Mouse (Mus musculus) cerebellum, postnatal 4 days (tissue): Measurements from ENCODE around the gene Rhox4e.
"Not testable (repeated sequence)": the region's sequence is repeated elsewhere in the genome, so short reads cannot be mapped to it uniquely, and the experiment has no call there.

ENCODE experiments used
- DNase-seq, 2 experiments: peaks; one replicate each; pipeline ENCODE4 v3.0.0; 2022; ENCODE audit warnings: low spot score in 2 of 2, mixed read lengths in 1 of 2

Rhox4e gene

GRCm38 (mm10) chrX:37557112-37557511 is at the start of gene Rhox4e:
Rhox4e (plus strand) TSS chrX:37557412.
- not testable (repeated sequence) for DNase-seq

GRCm38 (mm10) chrX:37514059-37514458 is 43.2 kb upstream of the Rhox4e start, which contains the start of gene Rhox4d:
Rhox4d (plus strand) TSS chrX:37514359.
- DNase-seq: not testable (repeated sequence)

- not testable (repeated sequence) for DNase-seq
These were observed 27.1 kb upstream of the Rhox4e start, which contains the start of gene Rhox2e for GRCm38 (mm10) chrX:37530152-37530551. Rhox2e (plus strand) TSS chrX:37530452.

GRCm38 (mm10) chrX:37541719-37542118 is 15.5 kb upstream of the Rhox4e start, which contains the start of gene Rhox3e:
Rhox3e (plus strand) TSS chrX:37542019.
- not testable (repeated sequence) for DNase-seq

GRCm38 (mm10) chrX:37571105-37571504 is 13.9 kb downstream of the Rhox4e start, which contains the start of gene Rhox2f:
Rhox2f (plus strand) TSS chrX:37571405.
- not testable (repeated sequence) for DNase-seq

- not testable (repeated sequence) for DNase-seq
These were observed 15.4 kb downstream of the Rhox4e start for GRCm38 (mm10) chrX:37572638-37573037.

- not testable (repeated sequence) for DNase-seq
These were observed 23.5 kb downstream of the Rhox4e start, which contains the start of gene Rhox3f for GRCm38 (mm10) chrX:37580692-37581091. Rhox3f (plus strand) TSS chrX:37580992.

- not testable (repeated sequence) for DNase-seq
These were observed 50.4 kb downstream of the Rhox4e start, which contains the start of gene Rhox4f for GRCm38 (mm10) chrX:37607604-37608003. Rhox4f (minus strand) TSS chrX:37607704.
